13 mouse cellular contexts compared by ENCODE assay signal in the genomic region with DNA sequence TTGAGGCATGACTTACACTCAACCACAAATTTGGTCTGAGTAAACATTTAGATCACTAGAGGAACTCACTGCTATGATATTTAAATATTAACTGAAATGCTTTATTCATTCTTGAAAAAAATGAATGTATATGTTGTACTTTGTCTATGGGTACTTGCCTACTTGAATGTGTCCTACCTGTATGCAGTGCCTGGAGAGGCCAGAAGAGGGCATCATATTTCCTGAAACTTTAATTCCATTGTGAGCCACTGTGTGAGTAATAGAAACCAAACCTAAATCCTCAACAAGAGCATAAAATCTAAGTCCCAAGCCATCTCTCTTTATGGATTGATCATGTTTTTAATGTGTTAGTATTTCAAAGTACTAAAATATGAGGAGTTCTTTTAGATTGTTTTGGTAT.
"Had no signal": no experiment of that assay in that cellular context is flagged by ENCODE, and none has a peak within 500 bp of the region (broad histone marks: within the 10 kb centered on the region; RNA-seq: fewer than 3 reads in every experiment).

No protein-coding gene starts in this region.

- H3K36me3 ChIP-seq: limb, embryonic 10.5 days; liver, embryonic 15.5 days; lung, embryonic 15.5 days; midbrain, embryonic 13.5 days; neural tube, embryonic 15.5 days had no signal

- ATAC-seq: midbrain, embryonic 13.5 days had no signal

- H3K9ac ChIP-seq: liver, embryonic 15.5 days; lung, embryonic 15.5 days; midbrain, embryonic 13.5 days; neural tube, embryonic 15.5 days had no signal

- DNase-seq: kidney, adult 18-20 months; kidney, postnatal 14 days; right cerebral cortex, adult 18-20 months; right cerebral cortex, postnatal 25 days; thymus, adult 18-20 months; thymus, postnatal 14 days had no signal

- H3K4me2 ChIP-seq: liver, embryonic 11.5 days; liver, embryonic 15.5 days; lung, embryonic 15.5 days; midbrain, embryonic 13.5 days; neural tube, embryonic 15.5 days had no signal

- H3K27ac ChIP-seq: limb, embryonic 10.5 days; liver, embryonic 15.5 days; lung, embryonic 15.5 days; midbrain, embryonic 13.5 days; neural tube, embryonic 15.5 days had no signal

- H3K27me3 ChIP-seq: liver, embryonic 15.5 days; lung, embryonic 15.5 days; midbrain, embryonic 13.5 days; neural tube, embryonic 15.5 days had no signal

- H3K4me3 ChIP-seq: limb, embryonic 10.5 days; liver, embryonic 15.5 days; lung, embryonic 15.5 days; midbrain, embryonic 13.5 days; myocyte; neural tube, embryonic 15.5 days had no signal

- H3K4me1 ChIP-seq: limb, embryonic 10.5 days; liver, embryonic 15.5 days; lung, embryonic 15.5 days; midbrain, embryonic 13.5 days; neural tube, embryonic 15.5 days had no signal

- H3K9me3 ChIP-seq: limb, embryonic 10.5 days; liver, embryonic 15.5 days; lung, embryonic 15.5 days; midbrain, embryonic 13.5 days; neural tube, embryonic 15.5 days had no signal
